Mouse (Mus musculus) splenic B cell, adult 2 months (primary cell): Measurements from ENCODE around the gene Ier5.

Experiments
- DNase-seq: peaks from one replicate; pipeline ENCODE4 v3.0.0-alpha.2; 2011; ENCODE audit warnings: low read depth, low spot score
- H3K27me3 ChIP-seq: 2 replicates; pipeline ENCODE4 v1.6.1; 2012; ENCODE audit warnings: mild to moderate bottlenecking, low read length, moderate library complexity, mixed read lengths; ENCODE audit not compliant: control insufficient read depth, poor library complexity, insufficient read depth, severe bottlenecking
- H3K36me3 ChIP-seq: 2 replicates; pipeline ENCODE4 v1.6.1; 2012; ENCODE audit warnings: mild to moderate bottlenecking, low read length, moderate library complexity, mixed read lengths; ENCODE audit not compliant: control insufficient read depth, poor library complexity, insufficient read depth, severe bottlenecking

Gene Ier5

GRCm38 (mm10) chr1:155091842-155092800 lies 7.3 kb downstream of the Ier5 start:
- Histone ChIP-seq H3K27me3 (no peaks in the 10 kb centered on the region), H3K36me3 (peaks cover 2% of the 10 kb centered on the region; the same call in 1 of the 2 replicates)
- no peak for DNase-seq

DNA sequence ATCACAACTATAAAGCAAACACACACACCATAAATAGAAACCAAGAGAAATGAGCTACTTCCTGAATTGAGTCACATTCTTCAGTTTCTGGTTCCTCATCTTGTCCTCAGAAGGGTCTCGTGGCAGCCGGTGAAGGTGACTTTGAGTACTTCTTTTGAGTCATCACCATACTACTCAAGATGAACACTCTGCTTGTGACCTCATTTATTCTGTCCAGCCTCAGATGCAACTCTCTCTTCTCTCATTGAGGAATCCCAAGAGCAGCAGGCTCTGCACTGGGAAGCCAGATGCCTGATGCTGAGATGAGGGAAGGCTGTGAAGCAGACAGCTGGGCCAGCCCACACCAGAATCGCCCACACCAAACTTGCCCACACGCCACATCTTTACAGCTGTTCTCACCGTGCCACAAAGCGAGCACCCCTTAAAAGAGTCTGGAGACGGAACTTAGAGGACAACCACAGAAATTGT lies 8.0 kb downstream of the Ier5 start:
- H3K36me3 ChIP-seq = peaks cover 2% of the 10 kb centered on the region; the same call in 1 of the 2 replicates
- peak; percentile 93 for DNase-seq
- H3K27me3 ChIP-seq = no peaks in the 10 kb centered on the region

GRCm38 (mm10) chr1:155090736-155091135 lies 8.7 kb downstream of the Ier5 start:
- DNase-seq = no peak
- Histone ChIP-seq H3K27me3 (no peaks in the 10 kb centered on the region), H3K36me3 (no peaks in the 10 kb centered on the region)

GRCm38 (mm10) chr1:155090327-155090726 lies 9.1 kb downstream of the Ier5 start:
- DNase-seq = no peak
- Histone ChIP-seq H3K27me3 (no peaks in the 10 kb centered on the region), H3K36me3 (no peaks in the 10 kb centered on the region)

GRCm38 (mm10) chr1:155088847-155089603 lies 10.4 kb downstream of the Ier5 start:
- Histone ChIP-seq H3K36me3 (no peaks in the 10 kb centered on the region), H3K27me3 (no peaks in the 10 kb centered on the region)
- DNase-seq = no peak

DNA sequence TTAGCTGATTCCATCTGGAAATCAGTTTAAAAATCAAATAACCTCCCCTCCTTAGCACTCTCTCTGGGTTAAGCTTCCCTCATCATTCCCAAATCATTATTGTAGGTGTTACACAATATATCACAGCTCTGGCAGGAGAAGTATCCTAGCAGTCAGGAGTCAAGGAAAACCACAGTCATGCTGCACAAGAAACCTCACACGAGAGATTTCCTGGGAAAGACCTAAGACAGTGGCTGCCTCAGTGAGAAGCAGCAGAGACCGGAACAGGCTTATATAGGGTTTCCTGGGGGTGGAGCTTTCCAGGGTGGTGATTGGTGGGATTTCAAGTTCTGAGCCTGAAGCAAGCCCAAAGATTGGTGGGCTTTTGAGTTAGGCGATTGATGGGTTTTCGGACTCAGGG lies 11.4 kb downstream of the Ier5 start:
- no peaks in the 10 kb centered on the region for H3K27me3 ChIP-seq
- DNase-seq = no peak
- no peaks in the 10 kb centered on the region for H3K36me3 ChIP-seq

DNA sequence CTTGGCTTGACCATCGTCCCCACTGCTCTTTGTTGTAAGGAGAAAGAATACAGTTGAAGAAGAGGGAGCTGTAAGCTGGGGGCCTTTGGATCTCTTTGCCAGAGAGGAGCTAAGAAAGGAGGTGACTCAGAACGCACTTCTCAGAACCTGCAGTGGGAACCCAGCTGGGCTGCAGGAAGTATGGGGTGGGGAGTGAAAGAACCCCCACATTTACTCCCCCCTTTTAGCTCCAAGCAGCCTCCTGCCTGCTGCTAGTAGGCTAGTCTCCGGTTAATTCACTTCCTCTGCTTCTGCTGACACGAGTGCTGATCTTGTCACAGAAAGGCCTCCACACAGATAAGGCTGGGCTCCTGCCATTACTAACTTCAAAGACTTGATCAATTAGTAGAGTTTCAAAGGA lies 12.5 kb downstream of the Ier5 start:
- DNase-seq = peak; percentile 51
- Histone ChIP-seq H3K36me3 (no peaks in the 10 kb centered on the region), H3K27me3 (no peaks in the 10 kb centered on the region)

GRCm38 (mm10) chr1:155086416-155086815 lies 13.0 kb downstream of the Ier5 start:
- no peaks in the 10 kb centered on the region for H3K27me3 ChIP-seq
- no peaks in the 10 kb centered on the region for H3K36me3 ChIP-seq
- no peak for DNase-seq

GRCm38 (mm10) chr1:155084839-155085238 lies 14.6 kb downstream of the Ier5 start:
- no peak for DNase-seq
- Histone ChIP-seq H3K36me3 (no peaks in the 10 kb centered on the region), H3K27me3 (no peaks in the 10 kb centered on the region)

- Histone ChIP-seq H3K36me3 (no peaks in the 10 kb centered on the region), H3K27me3 (no peaks in the 10 kb centered on the region)
- peak; percentile 94 for DNase-seq
These were observed 15.9 kb downstream of the Ier5 start for GRCm38 (mm10) chr1:155083271-155084265.

DNA sequence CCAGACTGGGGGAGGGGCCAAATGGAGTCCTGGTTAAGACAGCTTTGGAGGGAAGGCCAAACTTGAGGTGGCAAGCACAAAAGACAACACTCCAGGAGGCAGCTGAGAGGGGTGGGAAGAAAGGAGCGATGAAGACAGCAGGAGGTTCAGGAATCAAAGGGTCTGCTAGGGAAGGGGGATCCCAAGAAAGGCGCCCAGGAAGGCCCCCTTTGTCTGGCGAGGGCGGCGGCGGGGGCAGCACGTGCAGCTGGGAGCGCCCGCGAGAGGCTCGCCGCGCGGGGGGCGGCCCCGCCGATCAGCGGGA lies 16.5 kb downstream of the Ier5 start:
- peak; percentile 52 for DNase-seq
- H3K27me3 ChIP-seq = no peaks in the 10 kb centered on the region
- no peaks in the 10 kb centered on the region for H3K36me3 ChIP-seq

GRCm38 (mm10) chr1:155082158-155082964 lies 17.1 kb downstream of the Ier5 start:
- no peak for DNase-seq
- H3K36me3 ChIP-seq = no peaks in the 10 kb centered on the region
- H3K27me3 ChIP-seq = no peaks in the 10 kb centered on the region

DNA sequence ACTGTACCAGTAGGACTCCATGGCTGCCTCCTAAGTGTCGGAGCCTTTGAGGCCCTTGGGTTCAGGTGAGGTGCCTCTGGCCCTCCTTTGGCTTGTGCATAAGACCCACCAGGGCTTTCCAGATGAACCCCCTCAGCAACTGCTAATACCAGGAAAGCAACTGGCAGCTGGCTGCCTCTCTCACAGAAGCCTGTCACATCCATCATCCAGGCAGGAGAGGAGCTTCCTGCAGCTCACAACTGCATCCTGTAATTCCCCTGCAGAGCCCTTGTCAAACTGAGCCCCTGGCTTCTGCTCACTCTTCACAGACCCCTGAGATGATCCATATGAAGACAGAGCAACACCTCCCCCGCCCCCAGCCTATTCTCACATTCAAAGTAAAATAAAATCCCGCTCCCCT lies 21.8 kb downstream of the Ier5 start:
- no peaks in the 10 kb centered on the region for H3K36me3 ChIP-seq
- DNase-seq = no peak
- H3K27me3 ChIP-seq = no peaks in the 10 kb centered on the region

DNA sequence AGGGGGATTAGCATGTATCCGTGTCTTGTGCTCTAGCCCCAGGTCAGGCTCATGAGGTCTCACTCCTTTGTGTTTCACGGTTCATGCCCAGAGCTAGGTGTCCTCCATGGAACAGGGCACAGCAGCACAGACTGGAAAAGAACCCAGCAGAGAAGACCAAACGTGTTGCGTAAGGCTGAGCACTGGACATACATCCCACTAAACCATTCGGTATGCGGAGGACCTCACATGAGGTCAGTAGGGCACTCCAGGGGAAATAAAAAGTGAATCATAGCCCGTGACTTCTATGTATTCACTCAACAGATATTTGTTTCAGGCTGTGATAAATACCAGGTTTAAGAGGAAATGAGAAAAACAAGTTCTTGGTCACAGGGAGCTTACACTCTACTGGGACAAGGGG lies 23.6 kb downstream of the Ier5 start:
- no peaks in the 10 kb centered on the region for H3K36me3 ChIP-seq
- no peaks in the 10 kb centered on the region for H3K27me3 ChIP-seq
- DNase-seq = no peak
